Mouse (Mus musculus) MEL (cell line): ENCODE measurements around the gene Syap1. TPM values are rescaled to one million over a fixed set of nuclear protein-coding genes. Genes with fewer than 3 reads are reported as not detected.

Experiments
- DNase-seq: peaks from one replicate; pipeline ENCODE4 v3.0.0; 2011; ENCODE audit warnings: low read depth, low spot score
- H3K27ac ChIP-seq: 2 replicates; pipeline ENCODE4 v1.5.1; 2012; ENCODE audit warnings: low read depth, mild to moderate bottlenecking, control low read depth, low read length, moderate library complexity; ENCODE audit not compliant: control insufficient read depth
- H3K27me3 ChIP-seq, 2 experiments: fragments of 150-350 bp in 1 of 2; sonication (generic) in 1 of 2; 2 replicates each; pipeline ENCODE4 v1.6.1; 2012; ENCODE audit warnings: low read length in 2 of 2, mild to moderate bottlenecking in 2 of 2, improper control_type of control experiment in 1 of 2, moderate library complexity in 1 of 2; ENCODE audit not compliant: insufficient read depth in 2 of 2, control insufficient read depth in 1 of 2
- H3K36me3 ChIP-seq, 2 experiments: 2 replicates each; pipeline ENCODE4 v1.6.1; 2012 to 2014; ENCODE audit warnings: low read length in 2 of 2, improper control_type of control experiment in 1 of 2, inconsistent platforms in 1 of 2, mild to moderate bottlenecking in 1 of 2; ENCODE audit not compliant: insufficient read depth in 2 of 2, control insufficient read depth in 1 of 2
- H3K4me1 ChIP-seq, 2 experiments: fragments of 150-350 bp in 1 of 2; sonication (generic) in 1 of 2; 2 replicates each; pipeline ENCODE4 v1.6.1; 2012; ENCODE audit warnings: low read length in 2 of 2, improper control_type of control experiment in 1 of 2, mild to moderate bottlenecking in 1 of 2; ENCODE audit not compliant: insufficient read depth in 2 of 2, control insufficient read depth in 1 of 2
- H3K4me3 ChIP-seq, 2 experiments: fragments of 150-350 bp in 1 of 2; sonication (generic) in 1 of 2; 2 replicates each; pipeline ENCODE4 v1.5.1; 2012; ENCODE audit warnings: low read depth in 2 of 2, low read length in 2 of 2, mild to moderate bottlenecking in 2 of 2, moderate library complexity in 2 of 2, control low read depth in 1 of 2, improper control_type of control experiment in 1 of 2; ENCODE audit not compliant: control insufficient read depth in 1 of 2, insufficient read depth in 1 of 2
- H3K79me2 ChIP-seq: 2 replicates; pipeline ENCODE4 v1.6.1; 2012; ENCODE audit warnings: mild to moderate bottlenecking, low read length, moderate library complexity; ENCODE audit not compliant: control insufficient read depth, poor library complexity, insufficient read depth
- H3K9ac ChIP-seq: 2 replicates; pipeline ENCODE4 v1.6.1; 2012; ENCODE audit warnings: low read depth, mild to moderate bottlenecking, control low read depth, low read length, moderate library complexity; ENCODE audit not compliant: control insufficient read depth, poor library complexity, severe bottlenecking
- H3K9me3 ChIP-seq: fragments of 150-350 bp; sonication (generic); replicated peaks from 2 replicates; pipeline ENCODE4 v1.6.1; 2012; ENCODE audit warnings: mild to moderate bottlenecking, low read length, improper control_type of control experiment, moderate library complexity; ENCODE audit not compliant: insufficient read depth
- BHLHE40 ChIP-seq: IDR thresholded peaks from 2 replicates; pipeline ENCODE4 v1.6.1; 2012; ENCODE audit warnings: low read depth, mild to moderate bottlenecking, inconsistent platforms, low read length, improper control_type of control experiment, borderline replicate concordance
- CTCF ChIP-seq, 3 experiments: IDR thresholded peaks in 2 of 3; conservative IDR thresholded peaks in 1 of 3; 2 replicates each; pipeline ENCODE4 v1.5.1; 2011 to 2012; ENCODE audit warnings: low read length in 3 of 3, low read depth in 2 of 3, mild to moderate bottlenecking in 2 of 3, improper control_type of control experiment in 1 of 3, inconsistent platforms in 1 of 3, mixed read lengths in 1 of 3, moderate library complexity in 1 of 3; ENCODE audit not compliant: control insufficient read depth in 1 of 3, insufficient read depth in 1 of 3, poor library complexity in 1 of 3, severe bottlenecking in 1 of 3
- E2F4 ChIP-seq: IDR thresholded peaks from 2 replicates; pipeline ENCODE4 v1.6.1; 2011; ENCODE audit warnings: low read depth, low read length, improper control_type of control experiment, borderline replicate concordance
- ELF1 ChIP-seq: IDR thresholded peaks from 2 replicates; pipeline ENCODE4 v1.6.1; 2014; ENCODE audit warnings: low read depth, mild to moderate bottlenecking, inconsistent platforms, low read length, improper control_type of control experiment, moderate library complexity
- ETS1 ChIP-seq: IDR thresholded peaks from 2 replicates; pipeline ENCODE4 v1.6.1; 2012; ENCODE audit warnings: low read depth, mild to moderate bottlenecking, inconsistent platforms, low read length, improper control_type of control experiment, moderate library complexity
- GATA1 ChIP-seq: IDR thresholded peaks from 2 replicates; pipeline ENCODE4 v1.6.1; 2011; ENCODE audit warnings: low read depth, low read length, improper control_type of control experiment
- HCFC1 ChIP-seq: IDR thresholded peaks from 2 replicates; pipeline ENCODE4 v1.6.1; 2012; ENCODE audit warnings: low read depth, mild to moderate bottlenecking, inconsistent platforms, low read length, improper control_type of control experiment, moderate library complexity
- JUND ChIP-seq: IDR thresholded peaks from 2 replicates; pipeline ENCODE4 v1.6.1; 2011; ENCODE audit warnings: low read depth, mild to moderate bottlenecking, improper control_type of control experiment, low read length
- MAFK ChIP-seq: IDR thresholded peaks from 2 replicates; pipeline ENCODE4 v1.6.1; 2011; ENCODE audit warnings: low read depth, mild to moderate bottlenecking, low read length, improper control_type of control experiment, borderline replicate concordance
- MAX ChIP-seq: IDR thresholded peaks from 2 replicates; pipeline ENCODE4 v1.6.1; 2011; ENCODE audit warnings: low read length, improper control_type of control experiment
- MAZ ChIP-seq: IDR thresholded peaks from 2 replicates; pipeline ENCODE4 v1.6.1; 2012; ENCODE audit warnings: low read depth, mild to moderate bottlenecking, inconsistent platforms, low read length, improper control_type of control experiment
- MYB ChIP-seq: IDR thresholded peaks from 2 replicates; pipeline ENCODE4 v1.6.1; 2011; ENCODE audit warnings: mild to moderate bottlenecking, low read depth, low read length, improper control_type of control experiment
- NRF1 ChIP-seq: IDR thresholded peaks from 2 replicates; pipeline ENCODE4 v1.6.1; 2014; ENCODE audit warnings: low read depth, mild to moderate bottlenecking, inconsistent platforms, low read length, improper control_type of control experiment, moderate library complexity; ENCODE audit not compliant: poor library complexity, insufficient read depth, severe bottlenecking
- POLR2A ChIP-seq, 2 experiments: IDR thresholded peaks; 2 replicates each; pipeline ENCODE4 v1.6.1; 2011 to 2012; ENCODE audit warnings: low read length in 2 of 2, mild to moderate bottlenecking in 2 of 2, control low read depth in 1 of 2, improper control_type of control experiment in 1 of 2, low read depth in 1 of 2, moderate library complexity in 1 of 2; ENCODE audit not compliant: control insufficient read depth in 1 of 2, insufficient read depth in 1 of 2, poor library complexity in 1 of 2
- POLR2AphosphoS2 ChIP-seq: IDR thresholded peaks from 2 replicates; pipeline ENCODE4 v1.6.1; 2011; ENCODE audit warnings: low read length, improper control_type of control experiment
- RAD21 ChIP-seq: IDR thresholded peaks from 2 replicates; pipeline ENCODE4 v1.6.1; 2011; ENCODE audit warnings: mild to moderate bottlenecking, low read depth, low read length, improper control_type of control experiment
- RCOR1 ChIP-seq: IDR thresholded peaks from 2 replicates; pipeline ENCODE4 v1.6.1; 2012; ENCODE audit warnings: low read depth, mild to moderate bottlenecking, inconsistent platforms, low read length, improper control_type of control experiment
- SIN3A ChIP-seq: IDR thresholded peaks from 2 replicates; pipeline ENCODE4 v1.6.1; 2012; ENCODE audit warnings: low read length, improper control_type of control experiment, inconsistent platforms
- SMC3 ChIP-seq: IDR thresholded peaks from 2 replicates; pipeline ENCODE4 v1.6.1; 2011; ENCODE audit warnings: low read depth, low read length, improper control_type of control experiment
- TAL1 ChIP-seq: IDR thresholded peaks from 2 replicates; pipeline ENCODE4 v1.6.1; 2012; ENCODE audit warnings: mild to moderate bottlenecking, inconsistent platforms, low read length, moderate library complexity, mixed read lengths
- TCF12 ChIP-seq: IDR thresholded peaks from 2 replicates; pipeline ENCODE4 v1.6.1; 2014; ENCODE audit warnings: low read depth, mild to moderate bottlenecking, inconsistent platforms, low read length, improper control_type of control experiment, moderate library complexity
- UBTF ChIP-seq: IDR thresholded peaks from 2 replicates; pipeline ENCODE4 v1.6.1; 2012; ENCODE audit warnings: low read depth, mild to moderate bottlenecking, inconsistent platforms, low read length, improper control_type of control experiment, moderate library complexity, borderline replicate concordance; ENCODE audit not compliant: insufficient read depth
- USF2 ChIP-seq, 2 experiments: IDR thresholded peaks; 2 replicates each; pipeline ENCODE4 v1.6.1; 2011 to 2012; ENCODE audit warnings: improper control_type of control experiment in 2 of 2, low read length in 2 of 2, borderline replicate concordance in 1 of 2, inconsistent platforms in 1 of 2, low read depth in 1 of 2, mild to moderate bottlenecking in 1 of 2; ENCODE audit not compliant: insufficient read depth in 1 of 2
- ZC3H11A ChIP-seq: IDR thresholded peaks from 2 replicates; pipeline ENCODE4 v1.6.1; 2012; ENCODE audit warnings: low read depth, mild to moderate bottlenecking, inconsistent platforms, low read length, improper control_type of control experiment
- ZKSCAN1 ChIP-seq: IDR thresholded peaks from 2 replicates; pipeline ENCODE4 v1.6.1; 2012; ENCODE audit warnings: low read depth, mild to moderate bottlenecking, inconsistent platforms, low read length, improper control_type of control experiment, moderate library complexity
- ZMIZ1 ChIP-seq: IDR thresholded peaks from 2 replicates; pipeline ENCODE4 v1.6.1; 2012; ENCODE audit warnings: low read depth, mild to moderate bottlenecking, inconsistent platforms, low read length, improper control_type of control experiment, moderate library complexity
- ZNF384 ChIP-seq: IDR thresholded peaks from 2 replicates; pipeline ENCODE4 v1.6.1; 2012; ENCODE audit warnings: low read depth, mild to moderate bottlenecking, inconsistent platforms, low read length, improper control_type of control experiment
- polyA plus RNA-seq, 2 experiments: library from polyadenylated mRNA; stranded (reverse) in 1 of 2; unstranded in 1 of 2; fragments of >175 nt in 1 of 2; fragments of >200 nt in 1 of 2; gene quantifications; 2 replicates each; pipeline versions ENCODE4 v1.2.1 to v1.2.4; 2012; ENCODE audit warnings: low replicate concordance in 2 of 2, low read depth in 1 of 2; ENCODE audit not compliant: insufficient read length in 2 of 2, insufficient read depth in 1 of 2, missing spikeins in 1 of 2
- total RNA-seq: library from RNA; depleted of rRNA; stranded (reverse); fragments of 300-350 nt; gene quantifications from 2 replicates; pipeline ENCODE4 v1.2.3, GENCODE M21; 2012

The Syap1 gene
- total and polyA plus RNA-seq, 3 experiments: 15.6 to 19.1 TPM; not detected in 1

DNA sequence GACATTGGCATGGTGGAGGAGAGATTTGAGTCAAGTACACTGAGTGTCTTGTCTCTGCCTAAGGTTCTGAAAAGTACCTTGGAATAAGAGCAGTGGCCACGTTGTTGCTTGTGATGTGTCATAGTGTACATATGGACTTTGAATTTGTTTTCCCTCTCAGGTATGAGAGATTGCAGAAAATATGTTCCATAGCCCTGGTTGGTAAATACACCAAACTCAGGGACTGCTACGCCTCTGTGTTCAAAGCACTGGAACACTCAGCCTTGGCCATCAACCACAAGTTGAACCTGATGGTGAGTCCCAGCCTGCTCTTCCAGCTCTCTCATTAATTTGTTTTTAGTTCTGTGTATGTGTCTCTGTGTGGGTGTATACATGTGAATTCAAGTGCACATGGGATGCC, 43.2 kb upstream of the Syap1 start:
- TF ChIP-seq RAD21: no peak
- TF ChIP-seq MAX: no peak
- TF ChIP-seq UBTF: no peak
- no peak for TF ChIP-seq ELF1
- TF ChIP-seq GATA1: no peak
- no peak for TF ChIP-seq SMC3
- no peak for TF ChIP-seq ZC3H11A
- TF ChIP-seq TCF12: no peak
- TF ChIP-seq POLR2A (IDR thresholded peaks at IDR 0.05; ENCODE audit: control insufficient read depth in 1 of 2, insufficient read depth in 1 of 2, low read depth in 1 of 2, low read length in 2 of 2, poor library complexity in 1 of 2): no peak
- TF ChIP-seq HCFC1: no peak
- no peak for TF ChIP-seq MYB
- TF ChIP-seq MAFK: no peak
- no peak for TF ChIP-seq ZKSCAN1
- DNase-seq: no peak
- no peak overlapping the region for H3K9ac ChIP-seq
- no peaks in the 10 kb centered on the region for H3K9me3 ChIP-seq
- H3K27ac ChIP-seq: no peak overlapping the region
- no peaks in the 10 kb centered on the region for H3K27me3 ChIP-seq
- peaks cover 0 to 1% of the 10 kb centered on the region in 2 experiments; a peak in 1 of 4 replicates for H3K36me3 ChIP-seq
- H3K4me1 ChIP-seq: no peaks in the 10 kb centered on the region
- H3K4me3 ChIP-seq: no peak overlapping the region
- H3K79me2 ChIP-seq: no peaks in the 10 kb centered on the region

DNA sequence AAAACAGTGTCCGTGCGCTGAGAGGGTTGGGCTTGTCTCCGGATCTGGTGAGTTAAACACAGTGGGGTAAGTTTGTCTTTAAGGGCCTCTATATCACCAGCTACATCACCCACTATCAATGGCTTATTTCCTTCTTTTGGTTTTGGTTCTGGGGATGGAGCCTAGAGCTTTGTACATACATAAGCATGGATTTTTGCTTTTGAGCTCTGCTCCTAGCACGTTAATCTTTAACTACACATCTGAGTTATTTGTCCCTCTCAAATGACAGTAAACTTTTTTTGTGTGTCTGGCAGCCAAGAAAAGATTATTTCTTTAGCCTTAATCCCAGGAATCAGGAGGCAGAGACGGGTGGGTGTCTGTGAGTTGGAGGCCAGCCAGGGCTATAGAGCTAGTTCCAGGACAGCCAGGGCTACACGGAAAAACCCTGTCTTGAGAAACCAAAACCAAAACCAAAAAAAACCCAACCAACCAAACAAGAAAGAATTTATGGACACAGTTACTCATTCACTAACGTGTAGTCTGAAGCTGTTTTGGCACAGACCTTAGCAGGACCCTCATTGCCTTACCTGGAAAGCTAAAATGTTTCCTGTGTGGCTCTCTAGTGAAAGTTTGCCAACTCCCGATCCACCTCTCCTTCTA, 33.4 kb upstream of the Syap1 start:
- Histone ChIP-seq H3K9ac (no peak overlapping the region), H3K27ac (no peak overlapping the region), H3K9me3 (no peaks in the 10 kb centered on the region), H3K79me2 (no peaks in the 10 kb centered on the region), H3K36me3 (peaks cover 0 to 2% of the 10 kb centered on the region in 2 experiments; a peak in 1 of 4 replicates), H3K27me3 (no peaks in the 10 kb centered on the region), H3K4me1 (no peaks in the 10 kb centered on the region), H3K4me3 (no peak overlapping the region)
- no peak for DNase-seq
- TF ChIP-seq E2F4 (no peak), ZC3H11A (no peak), BHLHE40 (no peak), MAX (no peak), MAZ (no peak), ZMIZ1 (no peak), MAFK (no peak), USF2 (IDR thresholded peaks at IDR 0.05; ENCODE audit: borderline replicate concordance in 1 of 2, insufficient read depth in 1 of 2, low read depth in 1 of 2, low read length in 2 of 2) (no peak), NRF1 (no peak), GATA1 (no peak), ZNF384 (no peak), CTCF (IDR thresholded peaks at IDR 0.05 in 2 of 3, conservative IDR thresholded peaks at IDR 0.05 in 1 of 3; ENCODE audit: control insufficient read depth in 1 of 3, insufficient read depth in 1 of 3, low read depth in 2 of 3, low read length in 3 of 3, poor library complexity in 1 of 3, severe bottlenecking in 1 of 3) (no peak), SIN3A (no peak), MYB (no peak), RCOR1 (no peak), ELF1 (no peak), JUND (no peak), TAL1 (no peak), ETS1 (no peak), POLR2AphosphoS2 (no peak)
